Mouse (Mus musculus) erythroblast, embryonic 14.5 days (primary cell): ENCODE measurements around the gene Cdc25b.

Experiments used
- GATA1 ChIP-seq: IDR thresholded peaks from 2 replicates; pipeline ENCODE4 v1.6.1; 2012; ENCODE audit warnings: low read length, inconsistent platforms, mixed read lengths
- TAL1 ChIP-seq: IDR thresholded peaks from 3 replicates; pipeline ENCODE4 v1.6.1; 2012; ENCODE audit warnings: low read length, inconsistent platforms, mixed read lengths

DNA sequence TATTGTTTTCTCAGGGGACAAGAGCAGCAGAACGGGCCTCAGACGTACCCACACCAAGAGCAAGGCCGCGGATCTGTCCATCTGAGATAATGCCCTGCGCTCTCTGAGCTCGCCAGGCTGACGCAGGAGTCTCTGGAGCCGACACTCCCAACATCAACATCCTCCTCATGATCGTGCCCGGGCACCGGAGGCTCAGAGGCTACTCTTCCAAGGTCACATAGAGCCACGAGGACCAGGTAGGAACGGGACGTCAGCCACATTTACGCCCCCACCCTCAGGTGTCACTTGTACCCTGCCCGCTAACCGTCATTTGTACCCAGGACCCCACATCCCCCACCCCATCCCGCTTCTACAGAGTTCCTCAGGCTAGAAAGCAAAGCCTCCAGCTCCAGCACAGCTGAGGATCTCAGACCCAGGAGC, 27.2 kb upstream of the Cdc25b start:
- peak; percentile 71 for TF ChIP-seq TAL1
- peak; percentile 60 for TF ChIP-seq GATA1
